Mouse (Mus musculus): Measurements from ENCODE around the gene Ikzf3. TPM values are rescaled to one million over a fixed set of nuclear protein-coding genes. Genes with fewer than 3 reads are reported as not detected.

Gene Ikzf3
- polyA plus RNA-seq, 2 experiments, result 0.05 to 0.15 TPM

DNA sequence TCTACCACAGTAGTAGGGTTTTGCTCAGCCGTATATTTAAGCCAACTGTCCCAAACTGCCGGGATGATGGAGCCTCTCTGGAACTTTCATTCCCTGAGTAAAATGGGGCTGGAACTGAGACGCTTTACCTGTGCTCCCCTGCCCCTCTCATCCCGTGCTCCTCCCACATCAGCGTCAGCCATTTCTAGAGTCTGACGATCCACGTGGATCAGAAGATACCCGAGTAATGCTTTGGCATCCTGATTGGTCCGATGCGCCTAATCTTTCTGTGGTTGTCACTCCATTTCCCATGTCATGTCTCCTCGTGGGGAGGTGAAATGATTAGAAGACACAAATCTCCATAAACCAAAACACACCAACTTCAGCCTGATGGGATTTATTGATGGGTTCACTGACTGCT lies 70.9 kb downstream of the Ikzf3 start:
- 68% methylated on average over 11 of the region's 11 CpGs for WGBS (ENCODE audit: insufficient replicate concordance)
- no peak for DNase-seq (ENCODE audit: low read depth in 3 of 3, low spot score in 3 of 3)
- Histone ChIP-seq H3K4me1 (replicated peaks; ENCODE audit: control insufficient read depth in 2 of 2, insufficient read depth in 2 of 2, low read length in 1 of 2) (no peaks in the 10 kb centered on the region), H3K27me3 (ENCODE audit: control insufficient read depth, insufficient read depth, low read length) (no peaks in the 10 kb centered on the region), H3K9me3 (ENCODE audit: control insufficient read depth, low read length) (no peaks in the 10 kb centered on the region), H3K4me2 (ENCODE audit: low read depth) (no peak overlapping the region), H3K9ac (replicated peaks) (no peak overlapping the region), H3K27ac (no peak overlapping the region), H3K36me3 (replicated peaks; ENCODE audit: control insufficient read depth, insufficient read depth, low read depth) (no peaks in the 10 kb centered on the region), H3K4me3 (ENCODE audit: insufficient read depth in 1 of 2, low read depth in 2 of 2, low read length in 2 of 2) (no peak overlapping the region)
- TF ChIP-seq EP300 (IDR thresholded peaks at IDR 0.05; ENCODE audit: low read depth) (no peak), CTCF (IDR thresholded peaks at IDR 0.05; ENCODE audit: low read depth) (no peak)
- ATAC-seq (ENCODE audit: insufficient read depth), result no peak

DNA sequence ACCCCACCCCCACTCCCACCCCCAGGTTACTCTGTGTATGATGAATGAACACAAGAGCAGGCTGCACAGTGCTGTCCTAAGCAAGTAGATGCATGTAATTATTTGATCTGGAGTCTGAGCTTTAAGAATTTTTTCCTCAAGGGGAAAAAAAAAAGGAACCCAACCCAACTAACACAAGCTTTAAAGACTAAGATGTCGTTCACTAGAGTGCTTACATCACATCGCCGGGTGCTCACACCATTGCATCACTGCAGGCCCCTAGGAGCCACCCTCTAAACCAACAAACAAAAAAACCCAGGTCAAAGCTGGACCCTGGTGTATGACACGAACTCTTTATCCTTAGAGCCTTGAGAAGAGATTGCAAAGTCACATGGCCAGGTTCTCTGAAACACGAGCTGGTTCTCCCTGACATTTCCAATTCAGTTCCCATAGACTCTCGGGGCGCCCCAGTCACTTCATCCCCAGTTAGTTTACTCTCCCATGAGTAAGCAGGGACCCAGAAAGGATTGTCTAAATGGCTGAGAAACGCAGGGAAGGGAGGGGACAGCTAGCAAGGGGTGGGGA lies 71.8 kb downstream of the Ikzf3 start:
- no peak for ATAC-seq (ENCODE audit: insufficient read depth)
- 45% methylated on average over 8 of the region's 8 CpGs for WGBS (ENCODE audit: insufficient replicate concordance)
- TF ChIP-seq CTCF (IDR thresholded peaks at IDR 0.05; ENCODE audit: low read depth) (no peak), EP300 (IDR thresholded peaks at IDR 0.05; ENCODE audit: low read depth) (no peak)
- DNase-seq (ENCODE audit: low read depth in 3 of 3, low spot score in 3 of 3), result no peak
- H3K27ac ChIP-seq, result no peak overlapping the region
- H3K36me3 ChIP-seq (replicated peaks; ENCODE audit: control insufficient read depth, insufficient read depth, low read depth), result no peaks in the 10 kb centered on the region
- no peak overlapping the region for H3K4me2 ChIP-seq (ENCODE audit: low read depth)
- H3K9me3 ChIP-seq (ENCODE audit: control insufficient read depth, low read length), result no peaks in the 10 kb centered on the region
- H3K4me3 ChIP-seq (ENCODE audit: insufficient read depth in 1 of 2, low read depth in 2 of 2, low read length in 2 of 2), result no peak overlapping the region
- H3K27me3 ChIP-seq (ENCODE audit: control insufficient read depth, insufficient read depth, low read length), result no peaks in the 10 kb centered on the region
- no peaks in the 10 kb centered on the region for H3K4me1 ChIP-seq (replicated peaks; ENCODE audit: control insufficient read depth in 2 of 2, insufficient read depth in 2 of 2, low read length in 1 of 2)
- H3K9ac ChIP-seq (replicated peaks), result no peak overlapping the region

DNA sequence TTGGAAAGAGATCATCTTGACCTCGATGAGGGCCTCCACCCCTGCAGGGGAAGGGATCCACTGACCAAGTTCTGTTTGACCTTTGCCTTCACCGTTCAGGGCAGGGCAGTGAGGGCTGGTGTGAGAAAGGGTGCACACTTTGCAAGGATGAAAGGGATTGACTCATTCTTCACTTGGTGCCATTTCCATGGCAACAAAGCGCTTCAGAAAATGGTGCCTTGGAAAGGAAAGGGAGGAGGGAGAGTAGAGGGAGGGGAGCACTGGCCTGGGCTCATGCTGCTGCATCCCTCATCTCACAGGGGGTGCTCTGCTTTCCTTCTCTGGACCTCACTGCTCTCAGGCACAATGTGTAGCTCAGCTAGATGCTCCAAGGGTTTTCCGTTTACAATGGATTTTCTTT lies 73.1 kb downstream of the Ikzf3 start:
- no peak overlapping the region for H3K27ac ChIP-seq
- no peaks in the 10 kb centered on the region for H3K4me1 ChIP-seq (replicated peaks; ENCODE audit: control insufficient read depth in 2 of 2, insufficient read depth in 2 of 2, low read length in 1 of 2)
- DNase-seq (ENCODE audit: low read depth in 3 of 3, low spot score in 3 of 3), result no peak
- no peaks in the 10 kb centered on the region for H3K36me3 ChIP-seq (replicated peaks; ENCODE audit: control insufficient read depth, insufficient read depth, low read depth)
- TF ChIP-seq EP300 (IDR thresholded peaks at IDR 0.05; ENCODE audit: low read depth), result no peak
- TF ChIP-seq CTCF (IDR thresholded peaks at IDR 0.05; ENCODE audit: low read depth), result no peak
- H3K27me3 ChIP-seq (ENCODE audit: control insufficient read depth, insufficient read depth, low read length), result no peaks in the 10 kb centered on the region
- H3K9me3 ChIP-seq (ENCODE audit: control insufficient read depth, low read length), result no peaks in the 10 kb centered on the region
- no peak overlapping the region for H3K9ac ChIP-seq (replicated peaks)
- ATAC-seq (ENCODE audit: insufficient read depth), result no peak
- H3K4me2 ChIP-seq (ENCODE audit: low read depth), result no peak overlapping the region
- 53% methylated on average over 4 of the region's 4 CpGs for WGBS (ENCODE audit: insufficient replicate concordance)
- no peak overlapping the region for H3K4me3 ChIP-seq (ENCODE audit: insufficient read depth in 1 of 2, low read depth in 2 of 2, low read length in 2 of 2)

DNA sequence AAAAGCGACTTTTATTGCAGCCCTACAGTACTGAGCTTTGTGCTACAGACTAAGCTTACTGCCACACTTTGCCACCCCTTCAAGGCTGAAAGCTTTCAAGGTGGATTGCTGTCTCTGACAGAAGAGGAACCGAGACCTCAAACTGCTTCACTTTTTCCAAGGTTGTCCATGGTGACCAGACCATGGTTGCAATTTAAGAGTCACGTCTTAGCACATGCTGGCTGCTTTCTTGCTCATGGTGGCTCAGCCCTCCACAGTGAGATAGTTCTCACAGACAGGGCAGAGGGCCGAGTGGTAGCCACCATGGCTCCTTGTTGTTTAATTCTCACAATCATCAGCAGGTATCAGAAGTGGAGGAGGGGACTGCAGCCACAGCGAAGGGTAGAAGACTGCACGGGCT lies 75.0 kb downstream of the Ikzf3 start:
- H3K36me3 ChIP-seq (replicated peaks; ENCODE audit: control insufficient read depth, insufficient read depth, low read depth), result no peaks in the 10 kb centered on the region
- no peak overlapping the region for H3K4me2 ChIP-seq (ENCODE audit: low read depth)
- TF ChIP-seq EP300 (IDR thresholded peaks at IDR 0.05; ENCODE audit: low read depth), result no peak
- no peak for TF ChIP-seq CTCF (IDR thresholded peaks at IDR 0.05; ENCODE audit: low read depth)
- DNase-seq (ENCODE audit: low read depth in 3 of 3, low spot score in 3 of 3), result no peak
- no peaks in the 10 kb centered on the region for H3K4me1 ChIP-seq (replicated peaks; ENCODE audit: control insufficient read depth in 2 of 2, insufficient read depth in 2 of 2, low read length in 1 of 2)
- no peaks in the 10 kb centered on the region for H3K9me3 ChIP-seq (ENCODE audit: control insufficient read depth, low read length)
- ATAC-seq (ENCODE audit: insufficient read depth), result no peak
- H3K27me3 ChIP-seq (ENCODE audit: control insufficient read depth, insufficient read depth, low read length), result no peaks in the 10 kb centered on the region
- no peak overlapping the region for H3K4me3 ChIP-seq (ENCODE audit: insufficient read depth in 1 of 2, low read depth in 2 of 2, low read length in 2 of 2)
- WGBS (ENCODE audit: insufficient replicate concordance), result 40% methylated on average over 6 of the region's 6 CpGs
- no peak overlapping the region for H3K9ac ChIP-seq (replicated peaks)
- no peak overlapping the region for H3K27ac ChIP-seq

DNA sequence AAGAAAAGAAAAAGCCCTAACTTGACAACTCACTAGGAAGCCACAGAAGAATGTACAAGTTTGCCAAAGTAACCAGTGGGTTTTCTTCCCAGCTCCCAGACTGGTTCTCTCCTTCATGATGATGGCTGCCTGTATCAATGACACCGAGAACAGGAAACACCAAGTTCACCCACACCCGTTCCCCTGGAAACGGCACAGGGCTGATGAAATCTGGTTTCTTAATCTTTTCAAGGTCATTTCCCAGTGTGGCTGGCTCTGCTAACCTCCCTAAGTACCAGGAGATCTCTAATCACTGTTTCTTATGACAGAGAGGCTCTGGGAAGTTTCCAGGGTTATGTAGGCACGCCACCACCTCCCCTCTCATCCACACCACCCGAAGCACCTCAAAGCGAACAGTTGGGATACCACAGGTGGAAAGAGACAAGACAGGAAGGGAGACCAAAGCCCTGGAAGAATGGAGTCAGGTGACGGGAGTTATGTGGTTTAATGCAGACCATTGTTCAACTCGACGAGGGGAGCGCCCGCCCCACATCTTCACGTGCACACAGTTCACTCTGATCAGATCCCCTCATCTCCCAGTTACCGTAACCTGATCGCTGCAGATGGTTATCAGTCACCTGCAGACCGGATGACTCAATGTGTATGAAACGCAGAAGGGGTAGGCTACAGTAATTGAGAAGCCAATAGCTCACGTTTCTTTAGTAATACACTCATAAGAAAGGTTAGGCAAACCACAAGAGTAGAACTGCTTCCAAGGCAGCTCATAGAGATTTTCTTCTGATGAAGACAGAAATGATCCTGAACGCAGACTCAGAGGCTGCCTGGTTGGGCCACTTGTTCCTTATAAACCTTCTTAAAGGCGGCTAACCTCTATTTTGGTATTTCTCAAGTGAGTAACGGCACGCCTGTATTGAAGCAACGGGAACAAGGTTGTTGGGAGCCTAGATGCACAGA lies 75.8 kb downstream of the Ikzf3 start:
- Histone ChIP-seq H3K4me1 (replicated peaks; ENCODE audit: control insufficient read depth in 2 of 2, insufficient read depth in 2 of 2, low read length in 1 of 2) (no peaks in the 10 kb centered on the region), H3K9ac (replicated peaks) (no peak overlapping the region), H3K4me2 (ENCODE audit: low read depth) (no peak overlapping the region), H3K4me3 (ENCODE audit: insufficient read depth in 1 of 2, low read depth in 2 of 2, low read length in 2 of 2) (no peak overlapping the region), H3K9me3 (ENCODE audit: control insufficient read depth, low read length) (no peaks in the 10 kb centered on the region), H3K27me3 (ENCODE audit: control insufficient read depth, insufficient read depth, low read length) (no peaks in the 10 kb centered on the region), H3K36me3 (replicated peaks; ENCODE audit: control insufficient read depth, insufficient read depth, low read depth) (no peaks in the 10 kb centered on the region), H3K27ac (no peak overlapping the region)
- TF ChIP-seq CTCF (IDR thresholded peaks at IDR 0.05; ENCODE audit: low read depth) (no peak), EP300 (IDR thresholded peaks at IDR 0.05; ENCODE audit: low read depth) (no peak)
- ATAC-seq (ENCODE audit: insufficient read depth), result no peak
- 52% methylated on average over 22 of the region's 22 CpGs for WGBS (ENCODE audit: insufficient replicate concordance)
- no peak for DNase-seq (ENCODE audit: low read depth in 3 of 3, low spot score in 3 of 3)
